Mouse (Mus musculus): Measurements from ENCODE around the gene Polr1e.
A peak's percentile ranks its signal among the peaks of the same experiment; 100 is the strongest.
"Not testable (repeated sequence)": the region's sequence is repeated elsewhere in the genome, so short reads cannot be mapped to it uniquely, and the experiment has no call there.

The Polr1e gene

GRCm38 (mm10) chr4:45018452-45018980 lies at the start of gene Polr1e:
TSS of gene Polr1e (plus strand) at chr4:45018583.
- peak; percentile 76 for DNase-seq (ENCODE audit: low spot score)

GRCm38 (mm10) chr4:44970056-44970455 lies 48.3 kb upstream of the Polr1e start:
- no peak for DNase-seq (ENCODE audit: low spot score)

- no peak for DNase-seq (ENCODE audit: low spot score)
Observed at GRCm38 (mm10) chr4:44970612-44971110, 47.7 kb upstream of the Polr1e start.

GRCm38 (mm10) chr4:44973450-44973849 lies 44.9 kb upstream of the Polr1e start:
- peak; percentile 61 for DNase-seq (ENCODE audit: low spot score)

GRCm38 (mm10) chr4:44973871-44974270 lies 44.5 kb upstream of the Polr1e start:
- no peak for DNase-seq (ENCODE audit: low spot score)

GRCm38 (mm10) chr4:44974331-44974730 lies 44.1 kb upstream of the Polr1e start:
- DNase-seq (ENCODE audit: low spot score) = no peak

GRCm38 (mm10) chr4:44976026-44976615 lies 42.3 kb upstream of the Polr1e start:
- DNase-seq (ENCODE audit: low spot score) = no peak

GRCm38 (mm10) chr4:44976921-44977710 lies 41.3 kb upstream of the Polr1e start:
- DNase-seq (ENCODE audit: low spot score) = no peak

GRCm38 (mm10) chr4:44978175-44978574 lies 40.2 kb upstream of the Polr1e start:
- no peak for DNase-seq (ENCODE audit: low spot score)

GRCm38 (mm10) chr4:44979794-44980338 lies 38.5 kb upstream of the Polr1e start:
- DNase-seq (ENCODE audit: low spot score) = no peak

GRCm38 (mm10) chr4:44981280-44981973 lies 37.0 kb upstream of the Polr1e start, which contains the start of gene Grhpr:
TSS of gene Grhpr (plus strand) at chr4:44981395.
- peak; percentile 60 for DNase-seq (ENCODE audit: low spot score)

GRCm38 (mm10) chr4:44981974-44982287 lies 36.5 kb upstream of the Polr1e start:
- no peak for DNase-seq (ENCODE audit: low spot score)

- no peak for DNase-seq (ENCODE audit: low spot score)
Observed at GRCm38 (mm10) chr4:44982440-44983130, 35.8 kb upstream of the Polr1e start.

GRCm38 (mm10) chr4:44983131-44983740 lies 35.1 kb upstream of the Polr1e start:
- DNase-seq (ENCODE audit: low spot score) = no peak

GRCm38 (mm10) chr4:44990560-44990959 lies 27.8 kb upstream of the Polr1e start:
- DNase-seq (ENCODE audit: low spot score) = no peak

GRCm38 (mm10) chr4:44992330-44992729 lies 26.1 kb upstream of the Polr1e start:
- not testable (repeated sequence) for DNase-seq (ENCODE audit: low spot score)

GRCm38 (mm10) chr4:44993179-44993578 lies 25.2 kb upstream of the Polr1e start:
- not testable (repeated sequence) for DNase-seq (ENCODE audit: low spot score)

GRCm38 (mm10) chr4:44993847-44994246 lies 24.5 kb upstream of the Polr1e start:
- no peak for DNase-seq (ENCODE audit: low spot score)

GRCm38 (mm10) chr4:44994776-44995175 lies 23.6 kb upstream of the Polr1e start:
- DNase-seq (ENCODE audit: low spot score) = no peak

GRCm38 (mm10) chr4:44998071-44998470 lies 20.3 kb upstream of the Polr1e start:
- no peak for DNase-seq (ENCODE audit: low spot score)

- no peak for DNase-seq (ENCODE audit: low spot score)
Observed at GRCm38 (mm10) chr4:45000001-45000400, 18.4 kb upstream of the Polr1e start.

Measured in ovary, postnatal 10 days (tissue).